ENCODE assay signal across 9 mouse cellular contexts in the genomic region with DNA sequence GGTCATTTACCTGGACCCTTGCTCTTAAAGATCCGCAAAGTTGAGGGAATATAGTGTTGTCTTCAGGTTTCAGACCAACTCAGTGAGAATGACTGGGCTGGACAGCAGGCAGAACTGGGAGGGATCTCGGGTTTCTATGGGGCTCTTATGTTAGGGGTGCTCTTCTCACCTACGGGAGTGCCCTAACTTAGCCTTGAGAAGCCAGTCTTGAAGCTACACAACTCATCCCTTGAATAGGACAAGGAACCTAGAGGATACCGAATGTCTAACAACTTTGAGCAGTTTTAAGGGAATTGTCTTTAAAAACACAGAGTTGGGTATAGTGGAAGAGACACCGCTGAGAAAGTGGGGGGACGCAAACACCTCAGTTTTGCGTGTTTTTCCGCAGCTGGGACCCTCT. TPM values are rescaled to one million over a fixed set of nuclear protein-coding genes. Genes with fewer than 3 reads are reported as not detected.
A peak's percentile ranks its signal among the peaks of the same experiment; 100 is the strongest.
DNase-seq lines count a peak whose midpoint lies in the region; ATAC-seq and TF ChIP-seq lines count a peak whose summit lies in the region.
"Had no signal": no experiment of that assay in that cellular context is flagged by ENCODE, and none has a peak within 500 bp of the region (broad histone marks: within the 10 kb centered on the region; RNA-seq: fewer than 3 reads in every experiment).

No protein-coding gene starts in this region.

- H3K4me3 ChIP-seq in heart, embryonic 11.5 days (ENCODE audit: low read depth, low read length) = peak overlapping the region; percentile 68
- peak overlapping the region; percentile 75 for H3K4me3 ChIP-seq in ES-Bruce4 (ENCODE audit: low read depth, low read length)
- H3K4me3 ChIP-seq in hindbrain, embryonic 12.5 days = peak overlapping the region; percentile 96
- H3K4me3 ChIP-seq in midbrain, embryonic 12.5 days = peak overlapping the region; percentile 90

- no peaks in the 10 kb centered on the region for H3K36me3 ChIP-seq in heart, embryonic 11.5 days (ENCODE audit: control insufficient read depth, insufficient read depth, low read length)
- no peaks in the 10 kb centered on the region for H3K36me3 ChIP-seq in ES-Bruce4 (ENCODE audit: control insufficient read depth, insufficient read depth, low read length, poor library complexity, severe bottlenecking)
- peaks cover 12% of the 10 kb centered on the region for H3K36me3 ChIP-seq in hindbrain, embryonic 12.5 days
- peaks cover 25% of the 10 kb centered on the region for H3K36me3 ChIP-seq in midbrain, embryonic 12.5 days

- 0 out of 2 replicates have a peak, but pooled peaks cover 5% of the 10 kb centered on the region for H3K4me1 ChIP-seq in heart, embryonic 11.5 days (ENCODE audit: control insufficient read depth, insufficient read depth, low read length)
- H3K4me1 ChIP-seq in ES-Bruce4 (ENCODE audit: control insufficient read depth, insufficient read depth, low read length) = no peaks in the 10 kb centered on the region
- peaks cover 50% of the 10 kb centered on the region for H3K4me1 ChIP-seq in hindbrain, embryonic 12.5 days
- peaks cover 66% of the 10 kb centered on the region for H3K4me1 ChIP-seq in midbrain, embryonic 12.5 days

- DNase-seq in heart, adult 8-10 months (ENCODE audit: low spot score) = no peak
- DNase-seq in adrenal gland, postnatal 14 days = no peak
- no peak for DNase-seq in layer of hippocampus, adult 18-20 months (ENCODE audit: low spot score in 2 of 2)
- DNase-seq in cerebellum, postnatal 4 days (ENCODE audit: low spot score in 2 of 2) = no peak

- TF ChIP-seq POLR2A in ES-Bruce4 (IDR thresholded peaks at IDR 0.05; ENCODE audit: insufficient read depth, low read length) = no peak

- H3K27me3 ChIP-seq in heart, embryonic 11.5 days (ENCODE audit: control insufficient read depth, insufficient read depth, low read length) = peaks cover 8% of the 10 kb centered on the region; the same call in 1 of the 2 replicates
- peaks cover 10% of the 10 kb centered on the region; the same call in 1 of the 2 replicates for H3K27me3 ChIP-seq in ES-Bruce4 (ENCODE audit: control insufficient read depth, insufficient read depth, low read length, poor library complexity, severe bottlenecking)
- H3K27me3 ChIP-seq in hindbrain, embryonic 12.5 days = no peaks in the 10 kb centered on the region
- peaks cover 16% of the 10 kb centered on the region for H3K27me3 ChIP-seq in midbrain, embryonic 12.5 days

- no peak for TF ChIP-seq CTCF in ES-Bruce4 (IDR thresholded peaks at IDR 0.05; ENCODE audit: low read depth, low read length)

- H3K9me3 ChIP-seq in heart, embryonic 11.5 days (replicated peaks; ENCODE audit: control insufficient read depth, low read length) = no peaks in the 10 kb centered on the region
- H3K9me3 ChIP-seq in ES-Bruce4 (replicated peaks; ENCODE audit: control insufficient read depth, insufficient read depth, low read length, poor library complexity, severe bottlenecking) = no peaks in the 10 kb centered on the region
- H3K9me3 ChIP-seq in hindbrain, embryonic 12.5 days (replicated peaks) = no peaks in the 10 kb centered on the region
- H3K9me3 ChIP-seq in midbrain, embryonic 12.5 days = no peaks in the 10 kb centered on the region

- peak overlapping the region; percentile 98 for H3K4me2 ChIP-seq in heart, embryonic 11.5 days
- peak overlapping the region; percentile 78 for H3K4me2 ChIP-seq in hindbrain, embryonic 12.5 days (replicated peaks)
- peak overlapping the region; percentile 77 for H3K4me2 ChIP-seq in midbrain, embryonic 12.5 days (replicated peaks)

- WGBS in heart, embryonic 11.5 days (ENCODE audit: insufficient replicate concordance) = 3% methylated on average over 8 of the region's 8 CpGs
- 2% methylated on average over 8 of the region's 8 CpGs for WGBS in hindbrain, embryonic 12.5 days
- 2% methylated on average over 8 of the region's 8 CpGs for WGBS in midbrain, embryonic 12.5 days

- no peak overlapping the region for H3K27ac ChIP-seq in heart, embryonic 11.5 days (ENCODE audit: low read depth, low read length)
- no peak overlapping the region for H3K27ac ChIP-seq in ES-Bruce4 (ENCODE audit: insufficient read depth, low read length)
- peak overlapping the region; percentile 98 for H3K27ac ChIP-seq in hindbrain, embryonic 12.5 days
- peak overlapping the region; percentile 98 for H3K27ac ChIP-seq in midbrain, embryonic 12.5 days (replicated peaks)

- H3K9ac ChIP-seq in heart, embryonic 11.5 days (ENCODE audit: low read depth, low read length) = peak overlapping the region; percentile 71
- H3K9ac ChIP-seq in ES-Bruce4 (ENCODE audit: low read depth, poor library complexity, severe bottlenecking) = peak overlapping the region; percentile 84
- H3K9ac ChIP-seq in hindbrain, embryonic 12.5 days = peak overlapping the region; percentile 97
- peak overlapping the region; percentile 98 for H3K9ac ChIP-seq in midbrain, embryonic 12.5 days (replicated peaks)

- no peak for TF ChIP-seq EP300 in ES-Bruce4 (IDR thresholded peaks at IDR 0.05; ENCODE audit: insufficient read depth, low read depth, low read length)

- ATAC-seq in heart, embryonic 11.5 days (replicated peaks; ENCODE audit: insufficient number of reproducible peaks, low FRiP score, low TSS enrichment) = no peak
- no peak for ATAC-seq in hindbrain, embryonic 12.5 days (ENCODE audit: low FRiP score)
- no peak for ATAC-seq in midbrain, embryonic 12.5 days (ENCODE audit: low FRiP score, low read depth)

RNA-seq across cellular contexts. Expression of a gene that starts 0.5 kb away (rescaled TPM):
- polyA plus RNA-seq in heart, embryonic 11.5 days (2014; fragmentation: Nextera tagmentation; extraction: Ambion mirVana) = 6.3 and 6.8 TPM in 2 replicates
- total RNA-seq in heart, adult 8-10 months (2022) = under 1 TPM in 2 of 4 experiments, not detected in 2; 0.09 to 0.19 TPM
- polyA plus RNA-seq in ES-Bruce4 (2011; ENCODE audit: insufficient read depth, insufficient read length, low read depth, missing spikeins) = 8.6 and 8.9 TPM in 2 replicates
- 30.9 and 34.4 TPM in 2 replicates for polyA plus RNA-seq in hindbrain, embryonic 12.5 days (2016; fragmentation: Nextera tagmentation; extraction: Ambion mirVana)
- polyA plus RNA-seq in midbrain, embryonic 12.5 days (2016; fragmentation: Nextera tagmentation; extraction: Ambion mirVana) = 62.1 and 74.7 TPM in 2 replicates
- 1.2 and 1.4 TPM in 2 replicates for total RNA-seq in adrenal gland, postnatal 14 days (2021)
- total RNA-seq in layer of hippocampus, adult 18-20 months (2021) = 1 to 10 TPM; 2.9 to 4.0 TPM
- polyA plus RNA-seq: C2C12 had no signal

RNA-seq across cellular contexts. Expression of a gene that starts 39.2 kb away (rescaled TPM):
- polyA plus RNA-seq in heart, embryonic 11.5 days (2014; fragmentation: Nextera tagmentation; extraction: Ambion mirVana) = 11.4 and 11.8 TPM in 2 replicates
- 10 to 100 TPM; 13.3 to 17.9 (median 15.7) TPM for total RNA-seq in heart, adult 8-10 months (2022)
- polyA plus RNA-seq in ES-Bruce4 (2011; ENCODE audit: insufficient read depth, insufficient read length, low read depth, missing spikeins) = 15.5 and 17.5 TPM in 2 replicates
- 14.5 and 17.0 TPM in 2 replicates for polyA plus RNA-seq in hindbrain, embryonic 12.5 days (2016; fragmentation: Nextera tagmentation; extraction: Ambion mirVana)
- 18.2 and 19.5 TPM in 2 replicates for polyA plus RNA-seq in midbrain, embryonic 12.5 days (2016; fragmentation: Nextera tagmentation; extraction: Ambion mirVana)
- total RNA-seq in adrenal gland, postnatal 14 days (2021) = 18.3 and 23.2 TPM in 2 replicates
- total RNA-seq in layer of hippocampus, adult 18-20 months (2021) = 10 to 100 TPM; 37.2 TPM

RNA-seq across cellular contexts. Expression of a gene that starts 54.7 kb away (rescaled TPM):
- 4.6 and 5.0 TPM in 2 replicates for polyA plus RNA-seq in heart, embryonic 11.5 days (2014; fragmentation: Nextera tagmentation; extraction: Ambion mirVana)
- 1 to 10 TPM; 3.4 to 4.5 (median 3.7) TPM for total RNA-seq in heart, adult 8-10 months (2022)
- 5.7 and 7.1 TPM in 2 replicates for polyA plus RNA-seq in ES-Bruce4 (2011; ENCODE audit: insufficient read depth, insufficient read length, low read depth, missing spikeins)
- polyA plus RNA-seq in hindbrain, embryonic 12.5 days (2016; fragmentation: Nextera tagmentation; extraction: Ambion mirVana) = 5.8 and 6.4 TPM in 2 replicates
- 5.6 and 6.5 TPM in 2 replicates for polyA plus RNA-seq in midbrain, embryonic 12.5 days (2016; fragmentation: Nextera tagmentation; extraction: Ambion mirVana)
- total RNA-seq in adrenal gland, postnatal 14 days (2021) = 15.2 and 17.3 TPM in 2 replicates
- 1 to 10 TPM; 3.8 to 4.3 TPM for total RNA-seq in layer of hippocampus, adult 18-20 months (2021)

Comparison
In these comparisons a context has a peak if more than half of its experiments do, and no peak if none do; other contexts are left out.
1. H3K27ac ChIP-seq: peak in hindbrain, embryonic 12.5 days (single experiment) and midbrain, embryonic 12.5 days (single experiment); none in heart, embryonic 11.5 days (single experiment) and ES-Bruce4 (single experiment).
2. Peak in every context shown above with its lines, with median percentiles within 50 percentile points of each other: H3K4me2 ChIP-seq, H3K4me3 ChIP-seq and H3K9ac ChIP-seq.